Mouse (Mus musculus) right cerebral cortex, postnatal 10 days (tissue): ENCODE measurements around the gene Trex2.
"Not testable (repeated sequence)": the region's sequence is repeated elsewhere in the genome, so short reads cannot be mapped to it uniquely, and the experiment has no call there.

ENCODE experiments used
- DNase-seq, 2 experiments: peaks; one replicate each; pipeline ENCODE4 v3.0.0; 2021; ENCODE audit warnings: low spot score in 2 of 2

Gene Trex2

GRCm38 (mm10) chrX:73430036-73430435 is 5.1 kb downstream of the Trex2 start:
- no peak for DNase-seq

GRCm38 (mm10) chrX:73412767-73413166 is 22.4 kb downstream of the Trex2 start:
- DNase-seq = peak in 1 of 2 experiments; percentile 26

GRCm38 (mm10) chrX:73410880-73411517 is 24.1 kb downstream of the Trex2 start, which contains the start of gene Zfp92:
Zfp92 (plus strand) TSS chrX:73411096.
- DNase-seq = peak in 1 of 2 experiments; percentile 33

GRCm38 (mm10) chrX:73401616-73402015 is 33.5 kb downstream of the Trex2 start:
- DNase-seq = no peak

GRCm38 (mm10) chrX:73400951-73401350 is 34.2 kb downstream of the Trex2 start:
- no peak for DNase-seq

GRCm38 (mm10) chrX:73398636-73399035 is 36.5 kb downstream of the Trex2 start, which contains the start of gene Gm18336:
Gm18336 (minus strand) TSS chrX:73398736.
- not testable (repeated sequence) for DNase-seq

GRCm38 (mm10) chrX:73396446-73396845 is 38.7 kb downstream of the Trex2 start:
- DNase-seq = no peak

GRCm38 (mm10) chrX:73391481-73391880 is 43.7 kb downstream of the Trex2 start:
- DNase-seq = no peak

- DNase-seq = no peak
These were observed 50.2 kb downstream of the Trex2 start for GRCm38 (mm10) chrX:73384924-73385323.

GRCm38 (mm10) chrX:73384419-73384818 is 50.7 kb downstream of the Trex2 start:
- peak in 1 of 2 experiments; percentile 31 for DNase-seq
